Mouse (Mus musculus) liver, embryonic 13.5 days (tissue): ENCODE data around the gene Defb25. TPM values are rescaled to one million over a fixed set of nuclear protein-coding genes. Genes with fewer than 3 reads are reported as not detected.
"Not testable (repeated sequence)": the region's sequence is repeated elsewhere in the genome, so short reads cannot be mapped to it uniquely, and the experiment has no call there.

Source experiments
- ATAC-seq: fragments of 200-750 bp; cut with Nextera tagmentation; 2 replicates; pipeline ENCODE4 v1.8.0; 2017; ENCODE audit warnings: low read depth, mild to moderate bottlenecking, moderate number of reproducible peaks, moderate library complexity
- DNase-seq: peaks from one replicate; pipeline ENCODE4 v3.0.0; 2022
- H3K27ac ChIP-seq: fragments of 300-500 bp; sonication (generic); 2 replicates; pipeline ENCODE4 v1.5.1; 2015; ENCODE audit warnings: moderate library complexity, mild to moderate bottlenecking, inconsistent platforms
- H3K27me3 ChIP-seq: fragments of 300-500 bp; sonication (generic); 2 replicates; pipeline ENCODE4 v1.6.1; 2015; ENCODE audit warnings: mild to moderate bottlenecking, inconsistent platforms
- H3K36me3 ChIP-seq: fragments of 300-500 bp; sonication (generic); 2 replicates; pipeline ENCODE4 v1.6.1; 2015; ENCODE audit warnings: mild to moderate bottlenecking, inconsistent platforms
- H3K4me1 ChIP-seq: fragments of 300-500 bp; sonication (generic); replicated peaks from 2 replicates; pipeline ENCODE4 v1.6.1; 2015; ENCODE audit warnings: inconsistent platforms
- H3K4me2 ChIP-seq: fragments of 300-500 bp; sonication (generic); 2 replicates; pipeline ENCODE4 v1.6.1; 2015; ENCODE audit warnings: inconsistent platforms, mild to moderate bottlenecking, moderate library complexity
- H3K4me3 ChIP-seq: fragments of 300-500 bp; sonication (generic); replicated peaks from 2 replicates; pipeline ENCODE4 v1.5.1; 2015; ENCODE audit warnings: mild to moderate bottlenecking, inconsistent platforms
- H3K9ac ChIP-seq: fragments of 300-500 bp; sonication (generic); 2 replicates; pipeline ENCODE4 v1.6.1; 2015; ENCODE audit warnings: mild to moderate bottlenecking, inconsistent platforms
- H3K9me3 ChIP-seq: fragments of 300-500 bp; sonication (generic); replicated peaks from 2 replicates; pipeline ENCODE4 v1.6.1; 2016; ENCODE audit warnings: inconsistent platforms
- WGBS: fragments of 180-500 bp; shearing (Covaris S2); methylation state at CpG from one replicate; pipeline ENCODE4 v1.1.7; 2015; ENCODE audit not compliant: insufficient replicate concordance; 5-methylcytosine and 5-hydroxymethylcytosine counted together
- polyA plus RNA-seq: library from polyadenylated mRNA; unstranded; fragments of >200 nt; fragmentation: Nextera tagmentation; extraction: Ambion mirVana; gene quantifications from 2 replicates; pipeline ENCODE4 v1.2.1, GENCODE M21; 2015

The Defb25 gene
- not detected in 2 replicates for polyA plus RNA-seq

GRCm38 (mm10) chr2:152622953-152623352, at the start of gene Defb25:
Defb25 (minus strand) TSS chr2:152623053.
- WGBS, result 68% methylated on average over 7 of the region's 7 CpGs
- Histone ChIP-seq H3K9me3 (no peaks in the 10 kb centered on the region), H3K27me3 (peaks cover 45% of the 10 kb centered on the region), H3K4me2 (no peak within 1 kb of the TSS), H3K9ac (no peak within 1 kb of the TSS), H3K4me3 (no peak within 1 kb of the TSS), H3K27ac (no peak within 1 kb of the TSS), H3K4me1 (peaks cover 5% of the 10 kb centered on the region; the same call in 1 of the 2 replicates), H3K36me3 (no peaks in the 10 kb centered on the region)
- ATAC-seq, result no peak
- no peak for DNase-seq

GRCm38 (mm10) chr2:152672166-152672565, 49.3 kb upstream of the Defb25 start:
- Histone ChIP-seq H3K9ac (peak overlapping the region; percentile 84; the same call in 1 of the 2 replicates), H3K4me2 (peak overlapping the region; percentile 98), H3K27me3 (no peaks in the 10 kb centered on the region), H3K4me3 (peak overlapping the region; percentile 81; the same call in 1 of the 2 replicates), H3K4me1 (peaks cover 50% of the 10 kb centered on the region), H3K36me3 (peaks cover 47% of the 10 kb centered on the region), H3K9me3 (no peaks in the 10 kb centered on the region), H3K27ac (peak overlapping the region; percentile 72)
- DNase-seq (no peak), ATAC-seq (no peak)
- WGBS, result 74% methylated on average over 12 of the region's 12 CpGs

- Histone ChIP-seq H3K4me1 (peaks cover 50% of the 10 kb centered on the region), H3K4me2 (peak overlapping the region; percentile 98), H3K9ac (peak overlapping the region; percentile 84), H3K27ac (peak overlapping the region; percentile 72), H3K27me3 (no peaks in the 10 kb centered on the region), H3K9me3 (no peaks in the 10 kb centered on the region), H3K4me3 (peak overlapping the region; percentile 81), H3K36me3 (peaks cover 42% of the 10 kb centered on the region)
- DNase-seq (no peak), ATAC-seq (peak; percentile 37; the same call in 1 of the 2 replicates)
- WGBS, result 11% methylated on average over 5 of the region's 5 CpGs
These were observed 48.8 kb upstream of the Defb25 start for GRCm38 (mm10) chr2:152671642-152671999.

- Histone ChIP-seq H3K4me3 (peak overlapping the region; percentile 81), H3K9me3 (no peaks in the 10 kb centered on the region), H3K27me3 (no peaks in the 10 kb centered on the region), H3K9ac (peak overlapping the region; percentile 84), H3K27ac (peak overlapping the region; percentile 72), H3K4me2 (peak overlapping the region; percentile 98), H3K4me1 (peaks cover 50% of the 10 kb centered on the region), H3K36me3 (peaks cover 36% of the 10 kb centered on the region)
- WGBS, result 11% methylated on average over 9 of the region's 9 CpGs
- DNase-seq, result no peak
- ATAC-seq, result peak; percentile 5; the same call in 1 of the 2 replicates
These were observed 48.3 kb upstream of the Defb25 start for GRCm38 (mm10) chr2:152670983-152671641.

GRCm38 (mm10) chr2:152669639-152670484, 47.0 kb upstream of the Defb25 start:
- peaks cover 24% of the 10 kb centered on the region for H3K36me3 ChIP-seq
- H3K27me3 ChIP-seq, result no peaks in the 10 kb centered on the region
- H3K4me1 ChIP-seq, result peaks cover 46% of the 10 kb centered on the region
- H3K9ac ChIP-seq, result peak overlapping the region; percentile 84
- H3K4me3 ChIP-seq, result peak overlapping the region; percentile 81
- DNase-seq (peak; percentile 20), ATAC-seq (peak; percentile 73)
- no peaks in the 10 kb centered on the region for H3K9me3 ChIP-seq
- H3K4me2 ChIP-seq, result peak overlapping the region; percentile 98
- WGBS, result under 1% methylated on average over 46 of the region's 46 CpGs
- H3K27ac ChIP-seq, result peak overlapping the region; percentile 72

- H3K4me3 ChIP-seq, result peak within 1 kb of the TSS; percentile 81
- DNase-seq (peak; percentile 77), ATAC-seq (peak; percentile 76)
- peak within 1 kb of the TSS; percentile 72 for H3K27ac ChIP-seq
- peak within 1 kb of the TSS; percentile 98 for H3K4me2 ChIP-seq
- H3K9ac ChIP-seq, result peak within 1 kb of the TSS; percentile 84
- no peaks in the 10 kb centered on the region for H3K27me3 ChIP-seq
- peaks cover 45% of the 10 kb centered on the region for H3K4me1 ChIP-seq
- peaks cover 20% of the 10 kb centered on the region for H3K36me3 ChIP-seq
- H3K9me3 ChIP-seq, result no peaks in the 10 kb centered on the region
- 0% methylated on average over 35 of the region's 35 CpGs for WGBS
These were observed 46.4 kb upstream of the Defb25 start, which contains the start of gene H13 for GRCm38 (mm10) chr2:152669256-152669638. H13 (plus strand) TSS chr2:152669461.

DNA sequence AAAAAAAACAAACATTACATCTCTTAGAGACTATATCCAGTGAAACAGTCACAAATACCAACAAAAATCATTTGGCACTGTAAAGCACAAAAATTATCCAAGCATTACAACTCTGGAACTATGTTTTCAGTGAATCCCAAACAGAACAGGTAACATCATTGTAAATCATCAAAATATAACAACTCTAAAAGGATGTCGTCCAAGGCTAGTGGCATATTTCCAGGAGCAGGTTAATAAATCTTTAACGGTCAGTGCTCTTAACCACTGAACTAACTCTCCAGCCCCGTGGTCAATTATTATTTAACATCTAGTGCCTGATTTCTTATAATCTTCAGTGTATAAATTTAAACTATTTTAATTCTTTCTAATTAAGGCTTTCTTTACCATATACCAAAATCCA, 43.3 kb upstream of the Defb25 start:
- DNase-seq, H3K4me2 ChIP-seq, H3K9me3 ChIP-seq, H3K27me3 ChIP-seq, H3K36me3 ChIP-seq, H3K27ac ChIP-seq, H3K4me3 ChIP-seq, ATAC-seq, H3K9ac ChIP-seq: not testable (repeated sequence)
- H3K4me1 ChIP-seq, result peaks cover 19% of the 10 kb centered on the region
- WGBS, result 56% methylated on average over 3 of the region's 3 CpGs

- no peaks in the 10 kb centered on the region for H3K4me1 ChIP-seq
- no peak overlapping the region for H3K4me3 ChIP-seq
- no peaks in the 10 kb centered on the region for H3K9me3 ChIP-seq
- H3K27me3 ChIP-seq, result no peaks in the 10 kb centered on the region
- H3K36me3 ChIP-seq, result no peaks in the 10 kb centered on the region
- H3K27ac ChIP-seq, result no peak overlapping the region
- H3K9ac ChIP-seq, result no peak overlapping the region
- ATAC-seq (no peak), DNase-seq (no peak)
- H3K4me2 ChIP-seq, result no peak overlapping the region
- WGBS, result 53% methylated on average over 6 of the region's 6 CpGs
These were observed 38.3 kb upstream of the Defb25 start for GRCm38 (mm10) chr2:152661163-152661562.

GRCm38 (mm10) chr2:152657398-152657797, 34.5 kb upstream of the Defb25 start:
- no peaks in the 10 kb centered on the region for H3K36me3 ChIP-seq
- WGBS, result 43% methylated on average over 10 of the region's 10 CpGs
- no peak overlapping the region for H3K4me2 ChIP-seq
- no peaks in the 10 kb centered on the region for H3K27me3 ChIP-seq
- no peak overlapping the region for H3K9ac ChIP-seq
- DNase-seq, result no peak
- no peak overlapping the region for H3K27ac ChIP-seq
- 0 out of 2 replicates have a peak, but pooled peaks cover 4% of the 10 kb centered on the region for H3K4me1 ChIP-seq
- H3K4me3 ChIP-seq, result no peak overlapping the region
- no peaks in the 10 kb centered on the region for H3K9me3 ChIP-seq
- no peak for ATAC-seq

- ATAC-seq, result no peak
- DNase-seq, result no peak
- Histone ChIP-seq H3K4me1 (0 out of 2 replicates have a peak, but pooled peaks cover 4% of the 10 kb centered on the region), H3K4me3 (no peak overlapping the region), H3K27ac (no peak overlapping the region), H3K4me2 (no peak overlapping the region), H3K36me3 (no peaks in the 10 kb centered on the region), H3K9me3 (no peaks in the 10 kb centered on the region), H3K27me3 (no peaks in the 10 kb centered on the region), H3K9ac (no peak overlapping the region)
- WGBS, result 31% methylated on average over 14 of the region's 14 CpGs
These were observed 31.2 kb upstream of the Defb25 start for GRCm38 (mm10) chr2:152653874-152654715.
